Mouse (Mus musculus) ovary, postnatal 36 days (tissue): ENCODE data around the gene Sort1.
"Not testable (repeated sequence)": the region's sequence is repeated elsewhere in the genome, so short reads cannot be mapped to it uniquely, and the experiment has no call there.

Source experiments
- DNase-seq: peaks from one replicate; pipeline ENCODE4 v3.0.0; 2022; ENCODE audit warnings: low spot score, mixed read lengths

Sort1 gene

DNA sequence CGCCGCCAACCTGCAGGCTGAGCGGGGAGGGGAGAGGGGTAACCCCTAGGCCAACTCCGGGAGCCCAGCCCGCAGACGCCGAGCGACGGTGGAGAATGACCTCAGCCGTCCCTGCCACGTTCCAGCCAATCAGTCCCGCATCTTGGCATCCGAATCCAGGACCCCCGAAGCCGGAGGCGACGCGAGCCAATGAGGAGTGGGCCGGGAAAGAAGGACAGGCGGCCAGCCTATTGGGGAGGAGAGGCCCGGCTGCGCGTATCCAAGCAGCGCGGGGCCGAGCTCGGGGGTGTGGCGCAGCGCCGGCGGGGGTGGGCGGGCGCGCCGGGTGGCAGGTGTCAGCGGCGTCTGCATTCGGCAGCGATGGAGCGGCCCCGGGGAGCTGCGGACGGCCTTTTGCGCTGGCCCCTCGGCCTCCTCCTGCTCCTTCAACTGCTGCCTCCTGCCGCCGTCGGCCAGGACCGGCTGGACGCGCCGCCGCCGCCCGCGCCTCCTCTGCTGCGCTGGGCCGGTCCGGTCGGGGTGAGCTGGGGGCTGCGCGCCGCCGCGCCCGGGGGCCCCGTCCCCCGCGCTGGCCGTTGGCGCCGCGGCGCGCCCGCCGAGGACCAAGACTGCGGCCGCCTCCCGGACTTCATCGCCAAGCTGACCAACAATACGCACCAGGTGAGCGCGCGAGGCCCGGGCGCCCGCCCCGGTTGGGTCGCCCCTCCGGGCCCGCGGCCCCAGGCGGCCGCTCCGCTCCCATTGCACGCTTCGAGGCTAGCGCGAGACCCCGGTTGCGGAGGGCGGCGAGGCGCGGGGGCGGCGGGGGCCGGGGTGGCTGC, at the start of gene Sort1:
TSS of gene Sort1 (plus strand) at position 302 of the 821 bp plus-strand sequence.
- peak; percentile 86 for DNase-seq

DNA sequence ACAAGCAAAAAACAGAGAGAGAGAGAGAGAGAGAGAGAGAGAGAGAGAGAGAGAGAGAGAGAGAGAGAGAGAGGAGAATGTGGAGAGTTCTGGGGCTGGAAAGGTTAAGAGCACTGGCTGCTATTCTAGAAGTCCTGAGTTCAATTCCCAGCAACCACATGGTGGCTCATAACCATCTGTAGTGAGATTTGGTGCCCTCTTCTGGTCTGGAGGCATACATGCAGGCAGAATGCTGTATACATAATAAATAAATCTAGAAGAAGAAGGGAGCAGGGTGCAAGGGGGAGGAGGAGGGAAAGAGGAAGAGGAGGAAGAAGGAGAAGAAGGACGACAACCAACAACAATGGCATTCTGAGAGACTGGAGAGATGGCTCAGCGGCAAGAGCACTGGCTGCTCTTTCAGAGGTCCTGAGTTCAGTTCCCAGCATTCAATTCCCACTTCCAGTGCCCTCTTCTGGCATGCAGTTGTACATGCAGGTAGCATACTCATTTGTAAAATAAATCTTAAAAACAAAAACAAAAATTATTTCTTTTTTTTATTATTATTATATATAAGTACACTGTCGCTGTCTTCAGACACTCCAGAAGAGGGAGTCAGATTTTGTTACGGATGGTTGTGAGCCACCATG, 46.3 kb upstream of the Sort1 start:
- not testable (repeated sequence) for DNase-seq

DNA sequence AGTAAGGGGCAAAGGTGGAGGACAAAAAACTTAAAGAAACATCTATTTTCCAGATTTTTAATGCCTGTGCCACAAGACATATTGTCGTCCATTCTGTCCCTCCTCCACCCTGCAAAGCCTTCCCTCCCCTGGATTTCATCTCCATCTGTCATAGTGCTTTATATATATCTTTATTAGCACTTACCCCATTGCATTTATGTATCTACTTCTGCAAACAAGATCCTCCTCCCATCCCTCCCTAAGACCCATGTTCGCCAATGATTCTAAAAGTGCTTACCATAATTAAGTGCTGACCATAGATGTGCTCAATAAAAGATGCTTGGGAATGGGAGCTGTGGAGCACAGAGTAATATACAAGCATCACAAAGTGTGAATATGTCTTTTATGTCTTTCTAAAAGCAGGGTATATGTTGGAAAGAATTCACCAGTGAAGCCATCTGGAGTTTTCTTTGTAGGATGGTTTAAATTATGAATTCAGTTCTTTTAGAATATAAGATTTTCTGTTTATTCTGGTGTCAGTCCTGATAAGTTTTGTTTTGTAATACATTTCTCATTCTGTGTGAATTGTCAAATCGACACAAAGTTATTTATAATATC, 42.5 kb upstream of the Sort1 start:
- no peak for DNase-seq

DNA sequence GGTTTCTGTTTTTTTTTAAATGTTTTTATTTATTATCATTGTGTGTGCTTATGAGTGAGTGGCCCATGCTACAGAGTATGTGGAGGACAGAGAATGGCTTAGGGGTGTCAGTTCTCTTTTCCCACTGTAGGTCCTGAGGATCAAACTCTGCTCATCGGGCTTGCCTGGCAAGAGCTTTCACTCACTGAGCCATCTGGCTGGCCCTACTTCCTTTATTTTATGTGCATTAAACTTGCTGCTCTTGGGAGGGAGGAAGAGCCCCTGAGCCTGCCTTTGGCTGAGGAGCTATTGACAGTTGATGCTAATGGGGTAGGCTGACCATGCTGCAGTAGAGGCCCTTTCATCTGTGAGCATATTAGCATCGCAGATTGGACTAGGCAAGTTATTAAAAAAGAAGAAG, 37.0 kb upstream of the Sort1 start:
- no peak for DNase-seq

DNA sequence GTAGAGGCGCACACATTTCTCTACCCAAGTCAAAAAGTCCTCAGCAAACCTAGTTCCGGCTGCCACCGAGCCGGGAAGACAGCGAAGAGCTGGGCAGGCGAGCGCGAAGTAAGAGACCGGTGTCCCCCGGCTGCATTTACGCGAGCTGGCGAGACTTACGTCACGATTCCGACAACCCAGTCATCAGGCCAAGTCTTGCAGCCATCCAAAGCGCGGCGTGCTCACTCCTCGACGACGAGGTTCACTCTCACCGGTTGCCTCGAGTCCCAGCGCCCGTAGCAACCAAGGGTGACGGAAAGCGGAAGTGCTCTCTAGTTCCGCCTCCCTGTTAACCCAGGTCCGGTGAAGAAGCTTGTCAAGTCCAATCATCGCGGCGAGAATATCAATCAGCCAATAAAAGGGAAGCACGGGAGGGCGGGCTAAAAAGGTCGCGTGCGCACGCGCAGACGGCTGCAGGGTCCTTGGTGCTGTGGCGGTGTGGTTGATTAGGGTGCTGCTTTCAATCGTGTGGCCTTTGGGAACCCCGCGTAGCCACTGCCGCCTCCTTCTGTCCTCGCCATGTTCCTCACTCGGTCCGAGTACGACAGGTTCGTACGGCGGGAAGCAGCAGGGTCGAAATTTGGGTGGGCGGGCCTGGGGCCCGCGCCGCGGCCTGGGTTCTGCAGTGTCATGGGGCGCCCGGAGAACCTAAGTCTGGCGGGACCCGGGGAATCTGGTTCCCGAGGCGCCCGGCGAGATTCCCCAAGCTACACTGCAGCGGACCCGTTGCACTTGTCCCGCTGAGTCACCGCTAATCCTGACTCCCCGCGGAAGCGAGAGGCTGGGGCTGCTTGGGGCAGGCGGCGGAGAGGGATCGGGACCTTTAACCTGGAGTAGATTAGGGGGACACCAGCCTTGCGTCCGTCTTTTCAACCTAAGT, 26.9 kb upstream of the Sort1 start, which contains the start of gene Psma5:
TSS of gene Psma5 (plus strand) at position 208 of the 919 bp plus-strand sequence.
- DNase-seq, result peak; percentile 91

DNA sequence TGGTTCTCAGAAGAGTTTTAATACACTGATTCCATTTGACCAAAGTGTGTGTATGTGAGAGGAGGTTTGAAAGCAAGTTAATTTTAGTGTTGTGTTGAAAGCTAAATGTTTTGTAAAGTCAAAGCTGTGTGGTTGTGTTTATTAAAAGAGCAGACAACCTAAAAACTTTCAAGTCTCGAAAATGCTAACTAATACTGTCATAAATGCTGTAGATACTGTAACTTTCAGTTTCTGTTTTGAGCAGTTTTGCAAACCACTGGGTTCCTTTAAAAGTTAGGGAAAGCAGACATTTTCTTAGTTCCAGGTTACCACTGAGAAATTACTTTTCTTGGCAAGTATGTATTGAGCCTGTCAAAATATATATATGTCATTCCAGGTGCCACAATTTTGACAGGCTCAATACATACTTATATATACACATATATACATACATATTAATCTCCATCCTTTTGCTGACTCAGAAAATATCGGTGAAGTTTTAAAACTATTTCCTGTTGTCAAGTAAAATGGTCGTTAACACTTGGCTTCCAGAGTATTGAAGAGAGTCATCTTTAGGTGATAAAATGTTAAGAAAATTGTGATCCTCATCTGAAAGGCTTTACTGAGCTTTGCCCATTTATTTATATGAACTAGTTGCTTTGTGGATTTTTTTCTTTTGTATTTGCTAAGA, 25.9 kb upstream of the Sort1 start:
- DNase-seq, result no peak

DNA sequence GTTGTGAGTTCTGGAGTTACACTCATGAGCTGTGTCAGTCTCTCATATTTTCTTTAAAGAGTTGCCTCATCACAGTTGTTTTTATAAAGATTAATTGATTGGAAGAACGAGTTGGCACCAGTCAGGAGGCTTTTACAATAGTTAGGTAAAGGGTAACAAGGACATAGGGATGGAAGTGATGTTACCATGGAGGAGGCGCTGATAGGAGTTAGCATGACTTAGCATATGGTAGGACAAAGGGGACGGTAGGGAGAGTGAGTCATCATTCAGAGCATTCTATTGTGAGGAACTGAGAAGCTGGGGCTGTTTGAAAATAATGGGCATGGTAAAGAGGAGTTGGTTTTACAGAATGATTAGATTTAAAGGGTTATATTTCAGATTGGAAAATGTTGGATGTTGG, 24.6 kb upstream of the Sort1 start:
- DNase-seq, result no peak

DNA sequence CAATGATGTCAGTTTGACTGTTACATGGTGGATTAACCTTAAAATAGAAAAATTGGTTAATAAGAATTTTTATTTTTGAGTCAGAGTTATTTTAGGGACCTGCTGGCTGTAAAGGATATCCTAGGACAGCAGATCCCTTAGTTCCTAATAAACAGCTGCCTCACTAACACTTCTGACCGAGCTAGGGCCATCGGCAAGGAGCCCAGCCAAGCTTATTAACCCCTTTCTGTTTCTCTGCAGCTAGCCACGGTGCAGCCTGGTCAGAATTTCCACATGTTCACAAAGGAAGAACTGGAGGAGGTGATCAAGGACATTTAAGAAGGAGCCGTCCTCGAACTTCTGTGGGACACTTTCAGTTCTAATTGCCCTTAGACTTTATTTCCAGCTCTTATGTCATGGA, 4.4 kb upstream of the Sort1 start:
- not testable (repeated sequence) for DNase-seq

DNA sequence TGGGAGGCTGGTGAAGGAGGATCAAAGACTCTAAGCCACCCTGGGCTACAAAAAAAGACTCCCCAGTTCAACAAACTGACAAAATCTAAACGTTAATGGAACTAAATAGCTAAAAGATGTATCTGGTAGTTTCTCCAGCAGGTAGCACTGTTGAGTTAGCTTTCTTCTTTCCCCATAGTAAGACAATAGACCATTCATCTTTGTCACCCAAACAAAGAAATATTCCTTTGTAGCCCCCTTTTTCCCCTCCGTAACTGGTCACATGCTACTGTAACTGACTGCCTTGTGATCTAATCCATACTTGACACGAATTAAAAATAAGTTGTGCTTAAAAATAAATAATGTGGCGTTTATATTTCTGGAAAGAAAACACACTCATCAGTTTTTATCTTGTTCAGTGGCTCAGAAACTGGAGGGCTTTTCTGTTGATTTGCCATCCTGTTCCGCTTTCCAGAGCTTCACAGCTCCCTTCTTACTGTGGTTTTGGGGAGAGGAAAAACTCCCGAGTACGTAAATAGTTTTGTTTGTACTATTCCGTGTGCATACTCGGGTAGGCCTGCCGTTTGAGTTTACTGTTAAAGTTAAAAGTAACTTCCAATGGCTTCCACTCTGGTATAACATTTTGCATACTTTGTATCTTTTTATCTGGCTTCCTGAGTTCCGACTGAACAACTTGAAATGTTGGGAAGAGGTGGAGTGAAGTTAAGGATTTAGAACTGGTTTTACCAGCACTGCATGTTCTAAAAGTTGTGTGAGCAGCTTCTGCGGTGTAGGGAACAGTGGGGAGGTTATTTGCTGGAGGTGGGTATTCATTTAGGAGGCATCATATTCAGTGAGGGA, 1.3 kb upstream of the Sort1 start:
- no peak for DNase-seq

DNA sequence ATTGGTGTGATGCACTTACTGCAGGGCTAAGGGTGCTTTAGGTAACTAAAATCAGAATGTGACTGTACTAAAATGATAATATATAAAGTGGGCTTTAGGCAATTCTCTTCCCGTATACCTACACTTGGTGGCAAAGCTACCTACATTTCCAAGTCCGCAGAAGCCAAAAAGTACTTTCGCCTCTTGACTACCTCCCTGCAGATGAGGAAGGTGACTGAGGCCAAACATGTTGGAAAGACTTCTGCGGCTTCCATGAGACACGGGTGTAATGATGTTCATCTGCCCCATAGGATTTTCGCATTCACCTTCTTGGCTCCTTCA, 681 bp upstream of the Sort1 start:
- DNase-seq, result peak; percentile 18

DNA sequence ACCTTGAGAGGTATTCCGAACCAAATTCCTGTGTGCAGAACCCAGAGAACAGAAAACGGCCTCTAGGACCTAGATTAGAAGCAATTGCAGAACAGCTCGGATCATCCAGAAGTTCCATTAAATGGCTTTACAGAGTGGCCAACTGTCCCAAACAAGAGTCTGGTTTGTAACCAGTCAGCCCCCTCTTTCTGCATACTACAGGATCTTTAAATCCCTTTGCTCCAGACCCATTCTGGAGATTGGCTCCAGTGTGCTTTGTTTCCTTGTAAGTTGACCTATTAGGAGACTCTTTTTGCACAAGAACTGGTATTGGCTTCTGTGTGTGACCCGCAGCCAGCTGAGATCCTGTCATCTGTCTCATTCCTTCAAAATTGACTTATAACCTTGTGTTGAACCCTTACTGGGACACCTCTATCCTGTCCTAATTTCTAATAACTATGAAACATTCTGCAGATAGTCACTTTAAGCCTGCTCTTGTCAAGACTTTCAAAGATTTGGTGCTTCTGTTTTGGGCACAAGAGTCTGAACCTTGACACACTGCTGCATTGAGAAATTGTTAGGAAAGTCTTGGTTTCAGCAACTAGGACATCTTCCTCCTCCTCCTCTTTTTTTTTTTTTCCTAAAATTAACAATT, 1.3 kb downstream of the Sort1 start:
- DNase-seq, result no peak

DNA sequence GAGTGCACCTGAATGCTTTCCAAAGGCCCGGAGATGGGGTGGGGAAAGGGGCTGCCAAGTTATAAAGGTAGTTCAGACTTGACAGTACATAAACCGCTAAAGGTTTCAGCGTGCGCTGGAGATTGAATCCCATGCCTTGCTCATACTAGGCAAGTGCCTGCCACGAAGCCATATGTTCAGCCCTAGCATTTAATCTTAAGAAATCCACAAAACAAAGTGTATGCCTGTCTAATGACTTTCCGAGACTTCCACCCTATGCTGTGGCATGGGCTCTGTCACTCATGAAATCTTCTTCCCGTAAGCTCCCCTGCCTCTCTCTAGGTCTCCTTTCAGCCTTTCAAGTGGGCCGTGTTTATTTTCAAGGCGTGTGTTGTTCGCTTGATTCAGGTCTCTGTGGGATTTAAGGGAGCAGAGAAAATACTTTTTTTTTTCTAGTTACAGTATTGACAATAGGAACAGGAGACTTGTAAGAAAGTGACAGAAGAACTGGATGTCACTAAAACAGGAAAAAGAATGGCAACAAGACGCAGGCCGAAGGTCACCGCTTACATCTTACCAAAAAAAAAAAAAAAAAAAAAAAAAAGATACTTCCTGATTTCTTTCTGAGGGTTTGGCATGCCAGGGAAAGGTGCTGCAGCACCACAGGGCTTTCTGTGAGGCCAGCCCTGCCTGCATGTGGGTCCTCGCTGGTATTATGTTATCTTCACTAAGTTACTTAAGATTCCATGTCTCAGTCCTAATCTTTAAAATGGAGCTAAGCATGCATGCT, 3.0 kb downstream of the Sort1 start:
- no peak for DNase-seq

DNA sequence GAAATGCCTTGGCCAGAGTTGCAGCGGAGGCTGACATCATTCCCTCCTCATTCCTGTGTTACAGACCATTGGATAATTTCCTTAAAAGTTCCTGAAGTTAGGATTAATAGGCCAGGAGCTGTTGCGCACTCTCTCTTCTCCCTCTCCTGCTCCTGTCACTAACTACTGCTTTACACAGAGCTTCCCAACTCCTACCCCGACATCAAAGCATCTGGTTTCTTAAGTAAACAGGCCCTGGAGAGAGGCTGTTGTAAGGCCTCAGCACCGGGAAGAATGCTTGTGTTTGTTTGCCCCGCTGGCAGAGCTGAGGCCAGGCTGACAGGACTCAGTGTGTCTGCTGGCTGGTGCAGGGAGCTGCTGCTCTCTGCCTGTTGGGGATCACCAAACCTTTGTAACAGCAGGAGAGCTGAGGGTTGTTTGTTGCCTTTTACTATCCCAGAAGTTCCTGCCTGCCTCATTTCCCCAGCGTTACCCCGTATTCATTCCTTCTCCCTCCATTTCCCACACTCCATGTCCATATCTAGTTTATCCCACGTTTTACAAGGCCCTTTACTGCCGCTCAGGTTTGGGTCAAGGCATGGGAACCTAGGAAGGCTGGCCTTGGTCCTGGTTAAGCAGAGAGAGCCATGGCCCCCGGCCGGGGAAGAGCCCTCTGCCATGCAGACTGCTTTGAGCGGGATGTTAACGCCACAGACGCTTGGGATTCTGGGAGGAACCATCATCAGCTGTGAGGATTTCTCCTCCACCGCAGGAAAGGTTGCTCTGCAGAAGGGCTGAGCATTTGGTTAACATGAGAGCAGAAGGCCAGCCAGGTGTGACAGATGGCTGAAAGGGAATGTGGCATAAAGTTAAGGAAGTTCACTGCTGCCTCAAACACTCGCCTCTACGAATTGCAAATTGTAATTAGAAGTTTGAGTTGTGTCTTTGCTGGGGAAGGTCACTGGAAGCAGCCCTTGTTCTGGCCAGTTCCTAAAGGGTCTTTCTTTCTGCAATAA, 4.2 kb downstream of the Sort1 start:
- DNase-seq, result peak; percentile 21

DNA sequence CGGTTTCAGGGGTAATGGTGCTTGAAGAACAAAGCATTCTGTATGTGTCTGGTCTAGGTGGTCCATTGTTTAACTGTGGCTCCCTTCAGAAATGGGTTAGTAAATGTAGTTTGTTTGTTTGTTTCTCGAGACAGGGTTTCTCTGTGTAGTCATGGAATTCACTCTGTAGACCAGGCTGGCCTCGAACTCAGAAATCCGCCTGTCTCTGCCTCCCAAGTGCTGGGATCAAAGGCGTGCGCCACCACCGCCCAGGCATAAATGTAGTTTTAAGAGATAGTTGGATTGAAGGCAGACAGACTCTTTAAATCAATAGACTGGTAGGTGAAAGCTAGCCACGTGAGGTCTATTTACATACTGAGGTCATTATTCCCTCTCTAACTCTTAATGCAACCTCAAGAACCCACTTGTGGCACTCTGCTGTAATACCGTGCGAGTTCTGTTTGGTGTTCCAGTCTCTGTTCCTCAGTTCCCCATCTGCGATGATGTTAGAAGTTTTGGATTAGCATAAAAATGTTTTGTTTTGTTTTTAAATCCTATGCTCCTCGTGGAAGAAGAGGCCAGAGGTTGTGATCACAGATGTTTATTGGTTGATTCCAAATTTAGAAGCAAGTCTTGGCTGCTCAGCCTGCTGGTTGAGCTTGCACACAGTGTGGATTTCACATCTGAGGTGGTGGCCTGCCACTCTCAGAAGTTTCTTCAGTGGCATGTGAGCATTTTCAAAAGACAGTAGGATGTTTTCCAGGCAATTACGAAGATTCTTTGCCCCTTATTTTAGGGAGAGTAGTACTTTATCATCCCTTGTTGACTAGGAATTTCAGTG, 5.6 kb downstream of the Sort1 start:
- DNase-seq, result no peak

DNA sequence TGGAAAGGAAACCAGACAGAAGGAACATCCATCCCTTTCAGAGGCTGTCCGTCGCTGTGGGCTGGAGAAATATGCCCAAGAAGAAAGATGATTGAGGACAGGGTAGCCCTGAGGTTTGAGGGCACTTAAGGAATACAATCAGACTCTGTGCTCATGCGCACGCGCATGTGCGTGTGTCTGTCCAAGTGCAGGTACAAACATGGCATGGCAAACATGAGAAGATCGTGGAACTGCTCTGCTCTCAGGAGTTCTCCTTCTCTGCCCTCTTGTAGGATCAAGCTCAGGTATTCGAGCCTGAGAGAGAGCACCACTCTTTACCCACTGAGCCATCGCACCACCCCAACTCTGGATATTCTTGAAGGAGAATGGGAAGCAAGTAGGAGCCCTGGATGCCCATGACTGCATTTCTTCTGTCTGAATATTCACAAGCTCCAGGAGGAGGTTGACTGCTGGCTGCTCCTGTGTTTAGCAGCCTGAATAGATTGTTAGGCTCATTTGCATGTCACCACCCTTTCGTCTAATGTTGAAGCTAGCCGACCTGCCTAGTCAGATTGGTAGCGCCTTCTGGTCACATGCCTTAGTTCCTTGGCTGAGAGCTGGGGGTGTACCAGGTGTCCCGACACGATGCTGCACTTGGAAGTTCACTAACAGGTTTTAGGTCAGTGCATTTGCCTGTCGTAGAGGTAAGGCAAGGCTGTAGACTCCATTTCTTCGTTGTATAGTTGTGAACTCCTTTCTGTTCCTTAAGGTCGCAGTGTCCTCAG, 7.3 kb downstream of the Sort1 start:
- no peak for DNase-seq

DNA sequence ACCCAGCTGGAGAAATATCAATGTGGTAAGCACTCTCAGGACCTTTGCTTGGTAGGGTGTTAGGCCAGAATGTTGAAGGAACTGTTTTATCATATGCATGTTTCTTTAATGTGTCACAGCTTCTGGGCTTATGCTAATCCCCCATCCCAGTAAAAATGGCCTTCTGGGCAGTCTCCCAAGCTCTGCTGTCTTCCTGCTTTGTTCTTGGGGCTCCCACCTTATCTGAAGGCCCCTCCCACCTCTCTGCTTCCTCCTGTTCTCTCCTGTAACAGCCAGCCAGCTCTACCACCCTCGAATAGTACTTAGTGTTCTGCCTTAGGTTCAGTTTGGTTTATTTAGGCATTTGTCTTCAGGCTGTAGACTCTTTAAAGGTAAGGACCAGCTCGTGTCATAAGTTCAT, 10.5 kb downstream of the Sort1 start:
- no peak for DNase-seq
